Mouse (Mus musculus) midbrain, embryonic 13.5 days (tissue): ENCODE measurements around the gene Wdr82. TPM values are rescaled to one million over a fixed set of nuclear protein-coding genes. Genes with fewer than 3 reads are reported as not detected.

Source experiments
- ATAC-seq: fragments of 200-750 bp; cut with Nextera tagmentation; 2 replicates; pipeline ENCODE4 v1.8.0; 2017; ENCODE audit warnings: mild to moderate bottlenecking, moderate TSS enrichment, moderate library complexity
- H3K27ac ChIP-seq: fragments of 300-500 bp; sonication (generic); 2 replicates; pipeline ENCODE4 v1.5.1; 2015; ENCODE audit warnings: inconsistent platforms, mild to moderate bottlenecking, moderate library complexity
- H3K27me3 ChIP-seq: fragments of 300-500 bp; sonication (generic); 2 replicates; pipeline ENCODE4 v1.6.1; 2015; ENCODE audit warnings: mild to moderate bottlenecking, inconsistent platforms
- H3K36me3 ChIP-seq: fragments of 300-500 bp; sonication (generic); 2 replicates; pipeline ENCODE4 v1.6.1; 2015; ENCODE audit warnings: mild to moderate bottlenecking, inconsistent platforms
- H3K4me1 ChIP-seq: fragments of 300-500 bp; sonication (generic); replicated peaks from 2 replicates; pipeline ENCODE4 v1.6.1; 2015; ENCODE audit warnings: inconsistent platforms
- H3K4me2 ChIP-seq: fragments of 300-500 bp; sonication (generic); replicated peaks from 2 replicates; pipeline ENCODE4 v1.6.1; 2015; ENCODE audit warnings: moderate library complexity, mild to moderate bottlenecking, inconsistent platforms
- H3K4me3 ChIP-seq: fragments of 300-500 bp; sonication (generic); replicated peaks from 2 replicates; pipeline ENCODE4 v1.5.1; 2015; ENCODE audit warnings: mild to moderate bottlenecking, inconsistent platforms
- H3K9ac ChIP-seq: fragments of 300-500 bp; sonication (generic); replicated peaks from 2 replicates; pipeline ENCODE4 v1.6.1; 2015; ENCODE audit warnings: mild to moderate bottlenecking, inconsistent platforms
- H3K9me3 ChIP-seq: fragments of 300-500 bp; sonication (generic); 2 replicates; pipeline ENCODE4 v1.6.1; 2016; ENCODE audit warnings: mild to moderate bottlenecking, inconsistent platforms
- WGBS: fragments of 180-500 bp; shearing (Covaris S2); methylation state at CpG from one replicate; pipeline ENCODE4 v1.1.7; 2015; 5-methylcytosine and 5-hydroxymethylcytosine counted together
- polyA plus RNA-seq: library from polyadenylated mRNA; unstranded; fragments of >200 nt; fragmentation: Nextera tagmentation; extraction: Ambion mirVana; gene quantifications from 2 replicates; pipeline ENCODE4 v1.2.1, GENCODE M21; 2015

The Wdr82 gene
- polyA plus RNA-seq, 1 experiment from 2014 or later = 42.5 TPM

GRCm38 (mm10) chr9:106148541-106149398 lies 22.0 kb upstream of the Wdr82 start:
- H3K4me1 ChIP-seq = peaks cover 43% of the 10 kb centered on the region
- H3K36me3 ChIP-seq = peaks cover 32% of the 10 kb centered on the region
- no peaks in the 10 kb centered on the region for H3K27me3 ChIP-seq
- peak overlapping the region; percentile 97 for H3K9ac ChIP-seq
- 1% methylated on average over 36 of the region's 36 CpGs for WGBS
- peak overlapping the region; percentile 96 for H3K4me2 ChIP-seq
- peak overlapping the region; percentile 71 for H3K4me3 ChIP-seq
- peak; percentile 88 for ATAC-seq
- H3K27ac ChIP-seq = peak overlapping the region; percentile 98
- no peaks in the 10 kb centered on the region for H3K9me3 ChIP-seq

DNA sequence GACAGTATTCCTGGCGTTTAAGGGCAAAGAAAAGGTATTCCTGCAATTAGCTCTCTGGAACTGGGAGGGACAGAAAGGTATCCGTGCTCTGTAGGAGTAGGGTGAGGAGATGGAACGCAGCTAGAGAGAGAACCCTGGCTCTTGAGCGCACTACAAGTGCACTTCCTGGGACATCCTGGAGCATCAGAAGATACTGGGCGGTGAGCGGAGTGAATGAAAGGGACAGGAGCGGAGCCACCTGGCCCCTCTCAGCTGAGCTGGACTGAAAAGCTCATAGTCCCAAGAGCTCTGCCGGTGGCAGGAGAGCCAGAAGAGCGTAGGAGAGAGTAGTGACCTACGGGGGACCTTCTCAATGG lies 21.4 kb upstream of the Wdr82 start:
- ATAC-seq = 0 out of 2 replicates have a peak, but pooled peaks have one; percentile 4
- no peaks in the 10 kb centered on the region for H3K27me3 ChIP-seq
- WGBS = 10% methylated on average over 10 of the region's 10 CpGs
- peak overlapping the region; percentile 71 for H3K4me3 ChIP-seq
- peak overlapping the region; percentile 98 for H3K27ac ChIP-seq
- H3K9me3 ChIP-seq = no peaks in the 10 kb centered on the region
- peaks cover 38% of the 10 kb centered on the region for H3K36me3 ChIP-seq
- H3K9ac ChIP-seq = peak overlapping the region; percentile 97
- H3K4me1 ChIP-seq = peaks cover 47% of the 10 kb centered on the region
- peak overlapping the region; percentile 96 for H3K4me2 ChIP-seq

- Histone ChIP-seq H3K36me3 (peaks cover 46% of the 10 kb centered on the region), H3K9ac (0 out of 2 replicates have a peak overlapping the region, but pooled peaks have one; percentile 12), H3K27me3 (no peaks in the 10 kb centered on the region), H3K9me3 (no peaks in the 10 kb centered on the region), H3K4me2 (no peak overlapping the region), H3K4me1 (peaks cover 74% of the 10 kb centered on the region), H3K4me3 (no peak overlapping the region), H3K27ac (peak overlapping the region; percentile 65)
- WGBS = 90% methylated on average over 9 of the region's 9 CpGs
- ATAC-seq = no peak
Measured at GRCm38 (mm10) chr9:106154106-106154505, 16.6 kb upstream of the Wdr82 start.

DNA sequence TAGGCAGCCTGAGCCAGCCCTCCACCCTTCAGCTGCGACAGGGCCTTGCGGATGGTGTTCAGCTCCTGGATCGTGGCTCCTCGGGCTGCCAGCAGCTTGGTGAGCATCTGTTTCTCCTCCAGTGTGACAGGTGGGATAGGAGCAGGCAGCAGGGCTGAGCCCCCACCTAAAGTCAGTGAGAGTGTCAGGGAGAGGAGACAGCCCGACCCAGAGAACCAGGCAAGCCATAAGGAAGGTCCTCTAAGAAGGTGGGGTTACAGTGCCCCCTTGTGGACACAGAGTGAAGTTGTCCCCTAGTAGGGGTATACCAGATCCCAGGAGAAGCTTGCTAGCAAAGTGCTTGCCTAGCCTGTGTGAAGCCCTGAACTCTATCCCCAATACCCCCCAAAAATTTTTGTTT lies 14.3 kb upstream of the Wdr82 start:
- H3K36me3 ChIP-seq = peaks cover 35% of the 10 kb centered on the region
- peak; percentile 57 for ATAC-seq
- peak overlapping the region; percentile 65 for H3K27ac ChIP-seq
- H3K9me3 ChIP-seq = no peaks in the 10 kb centered on the region
- H3K9ac ChIP-seq = 0 out of 2 replicates have a peak overlapping the region, but pooled peaks have one; percentile 26
- H3K4me1 ChIP-seq = peaks cover 63% of the 10 kb centered on the region
- WGBS = 42% methylated on average over 5 of the region's 5 CpGs
- H3K27me3 ChIP-seq = no peaks in the 10 kb centered on the region
- no peak overlapping the region for H3K4me2 ChIP-seq
- no peak overlapping the region for H3K4me3 ChIP-seq

DNA sequence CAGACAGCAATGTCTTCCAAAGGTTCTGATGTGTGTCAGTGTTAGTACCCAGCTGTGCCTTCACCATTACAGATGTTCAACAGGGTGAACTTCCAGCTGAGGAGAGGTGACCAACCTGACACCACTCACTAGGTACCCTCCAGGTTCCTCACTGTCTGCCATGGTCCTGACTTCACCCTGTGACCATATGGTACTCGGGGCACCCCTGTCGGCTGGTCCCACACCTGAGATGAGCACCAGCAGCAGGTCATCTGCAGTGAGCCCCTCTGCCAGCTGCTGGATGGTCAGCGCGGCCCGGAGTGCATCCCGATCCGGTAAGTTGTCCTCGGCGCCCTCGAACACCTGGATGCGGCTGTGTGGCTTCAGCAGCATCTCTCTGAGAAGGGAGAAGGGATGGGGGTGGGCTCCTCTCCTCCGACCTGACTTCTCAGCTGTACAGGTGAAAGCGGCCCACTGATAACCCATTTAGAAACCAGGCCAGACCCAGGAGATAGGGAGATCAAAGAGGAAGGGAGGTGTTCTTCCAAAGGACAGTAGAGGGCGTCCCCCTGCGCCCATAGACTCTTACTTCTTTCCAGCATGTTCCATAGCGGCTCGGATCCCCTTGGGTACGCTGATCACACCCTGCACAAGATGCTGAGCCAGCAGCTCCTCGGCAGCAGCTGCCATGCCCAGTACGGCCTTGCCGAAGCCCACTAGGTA lies 13.7 kb upstream of the Wdr82 start:
- peak overlapping the region; percentile 32; the same call in 1 of the 2 replicates for H3K9ac ChIP-seq

GRCm38 (mm10) chr9:106157623-106157925 lies 13.2 kb upstream of the Wdr82 start:
- ATAC-seq = no peak
- Histone ChIP-seq H3K9me3 (no peaks in the 10 kb centered on the region), H3K27me3 (no peaks in the 10 kb centered on the region), H3K36me3 (peaks cover 26% of the 10 kb centered on the region), H3K27ac (peak overlapping the region; percentile 14; the same call in 1 of the 2 replicates), H3K4me2 (no peak overlapping the region), H3K9ac (peak overlapping the region; percentile 32; the same call in 1 of the 2 replicates), H3K4me1 (peaks cover 55% of the 10 kb centered on the region), H3K4me3 (no peak overlapping the region)
- WGBS = 81% methylated on average over 10 of the region's 10 CpGs

More for the DNA sequence above, 13.7 kb upstream of the Wdr82 start:
- H3K4me1 ChIP-seq = peaks cover 58% of the 10 kb centered on the region
- no peaks in the 10 kb centered on the region for H3K9me3 ChIP-seq
- no peak overlapping the region for H3K4me2 ChIP-seq
- WGBS = 81% methylated on average over 21 of the region's 21 CpGs
- ATAC-seq = peak; percentile 14; the same call in 1 of the 2 replicates
- H3K36me3 ChIP-seq = peaks cover 31% of the 10 kb centered on the region
- H3K27me3 ChIP-seq = no peaks in the 10 kb centered on the region
- H3K4me3 ChIP-seq = no peak overlapping the region
- peak overlapping the region; percentile 65 for H3K27ac ChIP-seq

DNA sequence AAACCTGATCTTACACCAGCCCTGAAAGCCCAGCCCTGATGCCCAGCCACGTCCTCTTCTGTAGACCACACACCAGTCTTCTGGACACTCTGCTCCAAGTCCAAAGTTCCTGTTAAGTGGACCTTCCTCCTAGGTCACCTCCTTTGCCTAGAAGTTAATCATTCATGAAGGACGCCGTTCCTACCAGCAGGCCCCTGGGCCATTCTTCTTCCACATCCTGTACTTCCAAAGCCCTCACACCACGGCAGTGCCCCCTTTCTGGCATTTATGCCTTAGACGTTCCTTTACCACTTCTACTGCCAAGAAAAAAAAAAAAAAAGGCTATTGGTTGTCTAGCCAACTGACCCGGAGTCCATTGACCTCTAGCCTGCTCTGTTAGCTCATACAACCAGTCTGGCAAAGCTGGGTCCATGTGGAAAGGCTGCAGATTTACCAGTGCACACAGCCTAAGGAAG lies 12.7 kb upstream of the Wdr82 start, which contains the start of gene Glyctk:
Gene Glyctk, minus strand, starts transcription at position 102 of the 455 bp plus-strand sequence.
- peaks cover 21% of the 10 kb centered on the region for H3K36me3 ChIP-seq
- H3K4me3 ChIP-seq = no peak within 1 kb of the TSS
- peaks cover 55% of the 10 kb centered on the region for H3K4me1 ChIP-seq
- WGBS = 83% methylated on average over 6 of the region's 6 CpGs
- H3K27me3 ChIP-seq = no peaks in the 10 kb centered on the region
- no peaks in the 10 kb centered on the region for H3K9me3 ChIP-seq
- H3K9ac ChIP-seq = peak within 1 kb of the TSS; percentile 32; the same call in 1 of the 2 replicates
- H3K27ac ChIP-seq = peak within 1 kb of the TSS; percentile 65
- H3K4me2 ChIP-seq = 0 out of 2 replicates have a peak within 1 kb of the TSS, but pooled peaks have one; percentile 71
- ATAC-seq = no peak

GRCm38 (mm10) chr9:106159237-106159636 lies 11.5 kb upstream of the Wdr82 start:
- peaks cover 9% of the 10 kb centered on the region for H3K36me3 ChIP-seq
- H3K9ac ChIP-seq = no peak overlapping the region
- no peak overlapping the region for H3K4me3 ChIP-seq
- peak overlapping the region; percentile 39; the same call in 1 of the 2 replicates for H3K27ac ChIP-seq
- 83% methylated on average over 9 of the region's 9 CpGs for WGBS
- ATAC-seq = no peak
- H3K9me3 ChIP-seq = no peaks in the 10 kb centered on the region
- no peaks in the 10 kb centered on the region for H3K27me3 ChIP-seq
- peaks cover 52% of the 10 kb centered on the region for H3K4me1 ChIP-seq
- peak overlapping the region; percentile 71 for H3K4me2 ChIP-seq

- Histone ChIP-seq H3K4me3 (peak overlapping the region; percentile 52), H3K4me1 (peaks cover 46% of the 10 kb centered on the region), H3K9ac (peak overlapping the region; percentile 73), H3K36me3 (peaks cover 3% of the 10 kb centered on the region), H3K4me2 (peak overlapping the region; percentile 71), H3K9me3 (no peaks in the 10 kb centered on the region), H3K27ac (peak overlapping the region; percentile 99), H3K27me3 (no peaks in the 10 kb centered on the region)
- under 1% methylated on average over 24 of the region's 24 CpGs for WGBS
- ATAC-seq = peak; percentile 73
Measured at GRCm38 (mm10) chr9:106159784-106160301, 10.9 kb upstream of the Wdr82 start.

DNA sequence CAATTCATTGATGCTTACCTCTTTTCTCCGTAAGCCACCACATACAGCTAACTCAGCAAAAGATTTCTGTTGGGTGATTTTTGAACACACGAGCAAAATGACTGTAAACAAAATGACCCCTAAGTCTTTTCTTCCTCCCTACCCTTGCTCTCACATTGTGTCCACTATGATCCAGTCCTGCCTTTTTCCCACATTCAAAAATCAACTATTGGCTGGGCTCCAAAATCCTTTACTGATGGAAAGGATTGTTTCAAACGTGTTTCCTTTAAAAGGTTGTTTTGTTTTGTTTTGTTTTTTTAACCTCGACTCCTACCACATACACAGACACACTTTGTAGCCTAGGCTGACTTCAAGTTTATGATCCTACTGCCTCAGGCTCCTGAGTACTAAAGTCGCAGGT lies 10.3 kb upstream of the Wdr82 start:
- Histone ChIP-seq H3K9me3 (no peaks in the 10 kb centered on the region), H3K27me3 (no peaks in the 10 kb centered on the region), H3K36me3 (no peaks in the 10 kb centered on the region), H3K4me3 (peak overlapping the region; percentile 52), H3K4me2 (peak overlapping the region; percentile 71), H3K4me1 (peaks cover 40% of the 10 kb centered on the region), H3K9ac (peak overlapping the region; percentile 73), H3K27ac (peak overlapping the region; percentile 99)
- WGBS = 48% methylated on average over 5 of the region's 5 CpGs
- ATAC-seq = no peak

DNA sequence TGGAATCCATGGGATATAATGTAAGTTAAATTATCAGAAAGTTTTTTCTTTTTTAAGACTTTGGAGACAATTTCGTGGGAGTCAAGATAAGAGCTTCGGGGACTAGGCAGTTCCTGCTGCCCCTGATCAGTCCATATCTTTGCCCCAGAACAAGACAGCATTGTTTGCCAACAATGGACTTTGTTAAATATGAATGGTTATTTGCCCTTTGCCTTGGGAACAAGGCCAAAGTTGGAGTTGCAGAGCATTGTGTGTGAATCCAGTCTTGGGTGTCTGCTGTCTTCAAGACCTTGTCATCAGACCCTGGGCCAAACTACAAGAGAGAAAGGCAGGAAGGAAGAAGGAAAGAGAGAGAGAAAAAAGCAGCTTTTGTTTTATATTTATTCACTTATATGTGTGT lies 4.0 kb upstream of the Wdr82 start:
- Histone ChIP-seq H3K36me3 (no peaks in the 10 kb centered on the region), H3K4me2 (no peak overlapping the region), H3K27me3 (0 out of 2 replicates have a peak, but pooled peaks cover 3% of the 10 kb centered on the region), H3K9ac (no peak overlapping the region), H3K4me3 (no peak overlapping the region), H3K9me3 (no peaks in the 10 kb centered on the region), H3K4me1 (peaks cover 7% of the 10 kb centered on the region), H3K27ac (no peak overlapping the region)
- no peak for ATAC-seq
- 70% methylated on average over 2 of the region's 2 CpGs for WGBS
